Mouse (Mus musculus) kidney, adult 9 months (tissue): Measurements from ENCODE around the gene Hs3st6.
"Not testable (repeated sequence)": the region's sequence is repeated elsewhere in the genome, so short reads cannot be mapped to it uniquely, and the experiment has no call there.

Experiments used
- DNase-seq: peaks from one replicate; pipeline ENCODE4 v3.0.0; 2022

The Hs3st6 gene

GRCm38 (mm10) chr17:24752415-24753394 is at the start of gene Hs3st6:
Hs3st6 (plus strand) TSS chr17:24752988.
- no peak for DNase-seq

- no peak for DNase-seq
Observed at GRCm38 (mm10) chr17:24705821-24706220, 47.0 kb upstream of the Hs3st6 start.

GRCm38 (mm10) chr17:24706982-24707800 is 45.6 kb upstream of the Hs3st6 start, which contains the start of gene Tbl3:
Tbl3 (minus strand) TSS chr17:24707660.
- peak; percentile 95 for DNase-seq

DNA sequence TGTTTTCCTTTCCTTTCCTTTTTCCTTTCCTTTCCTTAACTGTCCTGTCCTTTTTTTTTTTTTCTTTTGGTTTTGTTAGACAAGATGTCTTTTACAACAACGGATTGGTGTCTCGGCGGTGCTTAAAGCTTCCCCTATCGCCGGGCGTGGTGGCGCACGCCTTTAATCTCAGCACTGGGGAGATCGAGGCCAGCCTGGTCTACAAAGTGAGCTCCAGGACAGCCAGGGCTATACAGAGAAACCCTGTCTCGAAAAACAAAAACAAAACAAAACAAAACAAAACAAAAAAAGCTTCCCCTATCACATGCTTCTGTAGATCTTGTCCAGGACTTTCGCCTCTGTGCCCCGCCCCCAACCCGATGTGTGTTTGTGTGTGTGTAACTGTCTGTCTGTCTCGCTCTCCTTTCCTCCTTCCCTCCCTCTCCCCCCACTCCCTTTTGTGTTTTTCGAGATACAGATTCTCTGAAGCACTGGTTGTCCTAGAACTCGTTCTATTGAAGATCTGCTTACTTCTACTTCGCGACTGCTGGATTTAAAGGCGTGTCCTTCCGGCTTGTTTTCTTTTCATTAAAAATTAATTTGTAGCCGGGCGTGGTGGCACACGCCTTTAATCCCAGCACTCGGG is 44.9 kb upstream of the Hs3st6 start:
- DNase-seq: no peak

DNA sequence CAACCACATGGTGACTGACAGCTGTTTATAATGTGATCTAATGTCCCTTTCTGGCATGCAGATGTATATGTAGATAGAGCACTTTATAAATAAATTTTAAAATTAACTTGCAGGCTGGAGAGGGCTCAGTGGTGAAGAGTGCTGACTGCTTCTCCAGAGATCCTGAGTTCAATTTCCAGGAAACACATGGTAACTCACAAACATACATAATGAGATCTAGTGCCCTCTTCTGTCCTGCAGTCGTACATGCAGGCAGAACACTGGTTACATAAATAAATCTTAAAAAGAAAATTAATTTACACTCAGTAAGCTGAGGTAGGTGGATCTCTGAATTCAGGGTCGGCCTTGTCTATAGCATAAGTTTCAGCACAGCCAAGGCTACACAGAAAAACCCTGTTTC is 44.1 kb upstream of the Hs3st6 start:
- DNase-seq: no peak

DNA sequence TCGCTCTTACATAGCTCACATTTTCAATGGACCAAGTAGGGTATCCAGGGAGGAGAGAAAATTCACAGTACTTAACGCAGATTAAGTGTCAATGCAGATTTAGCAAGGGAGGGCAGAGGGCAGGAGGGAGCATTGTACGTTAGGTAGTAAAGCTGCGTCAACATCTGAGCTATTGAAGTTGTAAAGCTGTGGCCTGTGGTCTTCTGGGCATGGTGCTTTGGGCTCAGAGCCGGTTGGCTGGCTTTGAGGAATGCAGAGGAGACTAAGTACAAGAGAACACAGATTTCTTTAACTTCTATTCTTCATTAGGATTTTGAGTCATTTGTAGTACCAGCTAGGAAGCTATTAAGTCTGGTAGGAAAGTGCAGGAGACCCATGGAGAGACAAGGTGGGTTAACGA is 37.2 kb upstream of the Hs3st6 start:
- DNase-seq: no peak

- DNase-seq: no peak
Observed at GRCm38 (mm10) chr17:24716166-24716682, 36.6 kb upstream of the Hs3st6 start.

GRCm38 (mm10) chr17:24717943-24718342 is 34.8 kb upstream of the Hs3st6 start, which contains the start of the genes Rnf151 and Rps2:
Rnf151 (minus strand) TSS chr17:24718063.
Rps2 (plus strand) TSS chr17:24718116.
- DNase-seq: no peak

GRCm38 (mm10) chr17:24718938-24719337 is 33.9 kb upstream of the Hs3st6 start:
- DNase-seq: not testable (repeated sequence)

DNA sequence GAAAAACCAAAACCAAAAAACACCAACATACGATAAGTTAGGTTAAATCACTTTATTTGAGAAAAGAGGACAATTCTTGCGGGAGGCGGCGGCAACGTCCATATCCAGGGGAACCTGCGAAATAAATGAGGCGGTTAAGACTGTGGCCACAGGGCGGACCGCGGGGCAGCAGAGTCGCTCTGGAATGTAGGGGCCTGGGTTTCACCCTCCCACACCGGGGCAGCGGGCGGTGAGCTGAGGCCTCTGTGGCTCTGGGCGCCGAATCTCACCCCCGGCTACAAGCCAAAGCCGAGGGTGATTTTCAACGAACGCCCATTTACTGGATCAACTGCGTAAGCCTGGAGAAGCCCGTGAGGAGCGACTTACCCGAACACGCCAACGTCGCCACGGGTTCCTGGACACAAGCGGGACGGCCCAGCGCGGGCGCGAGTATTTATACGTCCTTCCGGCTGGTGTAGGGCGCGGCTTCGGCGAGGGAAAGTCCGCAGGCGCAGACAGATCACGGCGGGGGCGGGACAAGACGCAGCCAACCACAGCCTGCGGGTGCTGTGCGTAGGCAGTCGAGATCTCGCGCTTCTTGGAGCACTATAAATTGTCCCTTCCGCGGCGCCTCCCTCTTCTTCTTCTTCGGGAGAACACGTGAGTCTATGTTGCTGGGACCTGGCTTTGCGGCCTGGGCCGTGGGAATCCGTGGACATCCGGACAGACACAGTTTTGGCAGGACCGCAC is 33.1 kb upstream of the Hs3st6 start:
- peak; percentile 99 for DNase-seq

DNA sequence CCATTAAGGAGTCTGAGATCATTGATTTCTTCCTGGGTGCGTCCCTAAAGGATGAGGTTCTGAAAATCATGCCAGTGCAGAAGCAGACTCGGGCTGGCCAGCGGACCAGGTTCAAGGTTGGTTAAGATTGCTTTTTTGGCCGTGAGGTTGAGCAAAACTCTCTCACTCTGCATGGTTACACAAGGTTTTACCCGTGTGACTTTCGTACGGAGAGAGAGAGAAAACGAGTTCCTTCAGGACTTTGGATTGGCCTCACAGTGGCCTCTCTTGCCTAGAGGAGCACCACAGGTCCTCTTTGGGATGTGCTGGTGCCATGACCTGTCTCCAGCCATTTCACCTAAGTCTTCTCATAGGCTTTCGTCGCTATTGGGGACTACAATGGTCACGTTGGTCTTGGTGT is 32.2 kb upstream of the Hs3st6 start:
- DNase-seq: peak; percentile 46

- not testable (repeated sequence) for DNase-seq
Observed at GRCm38 (mm10) chr17:24721383-24721955, 31.3 kb upstream of the Hs3st6 start.

DNA sequence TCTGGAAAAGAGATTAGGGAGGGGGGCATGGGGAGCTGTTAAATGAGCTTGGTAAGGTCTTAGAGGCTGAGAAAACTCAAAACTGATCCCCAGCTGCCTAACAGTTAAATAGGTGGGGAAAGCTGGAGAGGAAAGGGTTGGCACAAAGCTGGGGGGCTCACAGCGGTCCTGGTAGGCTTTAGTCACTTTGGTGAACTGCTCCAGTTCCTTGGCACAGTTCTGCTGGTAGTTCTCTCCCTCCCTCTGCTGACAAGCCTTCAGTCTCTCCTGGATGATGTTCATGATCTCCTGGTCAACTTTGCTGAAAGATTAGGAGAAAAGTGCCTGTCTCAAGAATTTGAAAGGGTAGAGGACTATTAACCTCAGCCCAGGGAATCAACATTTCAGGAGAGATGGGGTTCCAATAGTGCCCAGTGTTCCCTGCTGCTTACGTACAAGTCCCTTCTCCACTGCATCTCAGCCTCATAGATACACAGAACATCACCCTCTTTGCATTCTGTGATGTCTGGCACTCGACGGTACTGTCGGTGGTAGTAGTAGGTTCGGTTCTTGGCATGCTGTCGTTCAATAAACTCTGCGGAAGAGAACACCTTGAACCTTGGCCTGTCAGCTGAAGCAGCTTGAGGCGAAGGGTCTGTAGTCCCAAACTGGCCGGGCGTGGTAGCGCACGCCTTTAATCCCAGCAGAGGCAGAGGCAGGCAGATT is 30.4 kb upstream of the Hs3st6 start:
- no peak for DNase-seq

- DNase-seq: no peak
Observed at GRCm38 (mm10) chr17:24723122-24723880, 29.5 kb upstream of the Hs3st6 start.

DNA sequence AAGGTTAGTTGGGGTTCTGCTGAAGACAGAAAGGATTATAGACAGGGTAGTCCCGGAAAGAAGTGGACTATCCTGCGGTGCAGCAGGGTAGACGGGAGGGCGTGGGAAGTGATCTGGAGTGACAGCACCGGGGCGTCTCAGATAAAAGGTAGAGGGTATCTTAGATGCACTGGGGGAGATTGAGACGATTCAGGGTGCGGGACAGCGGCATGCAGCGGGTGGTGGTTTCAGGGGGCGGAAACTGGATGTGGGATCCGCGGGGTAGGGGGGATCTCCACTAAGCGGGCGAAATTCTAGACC is 29.0 kb upstream of the Hs3st6 start:
- DNase-seq: no peak

GRCm38 (mm10) chr17:24724184-24724583 is 28.6 kb upstream of the Hs3st6 start, which contains the start of gene Ndufb10:
Ndufb10 (minus strand) TSS chr17:24724478.
- DNase-seq: peak; percentile 99

DNA sequence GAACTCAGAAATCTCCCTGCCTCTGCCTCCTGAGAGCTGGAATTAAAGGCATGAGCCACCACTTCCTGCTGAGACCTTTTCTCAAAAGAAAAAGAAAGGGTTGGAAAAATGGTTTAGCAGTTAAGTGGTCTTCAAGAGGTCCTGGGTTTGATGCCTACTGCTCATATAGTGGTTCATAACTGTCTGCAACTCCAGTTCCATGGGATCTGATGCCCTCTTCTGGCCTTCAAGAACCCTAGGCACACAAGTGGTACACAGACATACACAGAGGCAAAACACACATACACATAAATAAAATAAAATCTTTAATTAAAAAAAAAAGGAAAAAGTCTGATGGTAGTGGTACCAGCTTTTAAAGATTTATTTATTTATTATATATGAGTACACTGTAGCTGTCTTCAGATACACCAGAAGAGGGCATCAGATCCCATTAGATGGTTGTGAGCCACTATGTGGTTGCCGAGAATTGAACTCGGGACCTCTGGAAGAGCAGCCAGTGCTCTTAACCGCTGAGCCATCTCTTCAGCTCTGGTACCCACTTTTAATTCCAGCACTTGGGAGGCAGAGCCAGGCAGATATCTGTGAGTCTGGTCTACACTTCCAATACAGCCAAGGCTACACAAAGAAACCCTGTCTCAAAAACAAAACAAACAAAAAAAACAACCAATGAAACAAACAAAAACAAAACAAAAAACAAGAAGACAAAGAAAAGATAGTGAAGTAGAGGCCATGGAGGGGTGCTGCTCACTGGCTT is 27.0 kb upstream of the Hs3st6 start:
- DNase-seq: peak; percentile 9

GRCm38 (mm10) chr17:24727618-24728017 is 25.2 kb upstream of the Hs3st6 start, which contains the start of gene Rpl3l:
Rpl3l (plus strand) TSS chr17:24727820.
- DNase-seq: no peak

DNA sequence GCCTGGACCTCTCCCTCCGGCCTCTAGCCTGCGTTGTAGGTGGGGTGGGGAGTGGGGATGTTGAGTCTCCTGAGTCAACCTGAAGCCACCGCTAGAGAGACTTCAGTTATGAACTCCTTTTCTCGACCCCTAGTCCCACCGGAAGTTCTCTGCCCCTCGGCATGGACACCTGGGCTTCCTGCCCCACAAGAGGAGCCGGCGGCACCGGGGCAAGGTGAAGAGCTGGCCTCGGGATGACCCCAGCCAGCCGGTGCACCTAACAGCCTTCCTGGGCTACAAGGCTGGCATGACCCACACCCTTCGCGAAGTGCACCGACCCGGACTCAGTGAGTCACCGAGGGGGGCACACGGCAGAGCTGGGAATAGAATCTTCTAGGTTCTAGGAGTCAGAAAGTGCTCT is 24.6 kb upstream of the Hs3st6 start:
- DNase-seq: no peak
